Mouse (Mus musculus) lung, postnatal 0 days (tissue): ENCODE results near the gene Cyp3a44. TPM values are rescaled to one million over a fixed set of nuclear protein-coding genes. Genes with fewer than 3 reads are reported as not detected.
"Not testable (repeated sequence)": the region's sequence is repeated elsewhere in the genome, so short reads cannot be mapped to it uniquely, and the experiment has no call there.

Source experiments
- ATAC-seq: fragments of 200-750 bp; cut with Nextera tagmentation; 2 replicates; pipeline ENCODE4 v1.8.0; 2017; ENCODE audit warnings: moderate library complexity
- DNase-seq: peaks from one replicate; pipeline ENCODE4 v3.0.0-alpha.2; 2016; ENCODE audit warnings: low spot score
- H3K27ac ChIP-seq: fragments of 300-500 bp; sonication (generic); 2 replicates; pipeline ENCODE4 v1.5.1; 2014; ENCODE audit warnings: antibody characterized with exemption, mild to moderate bottlenecking, low read length, mixed read lengths
- H3K27me3 ChIP-seq: fragments of 300-500 bp; sonication (generic); replicated peaks from 2 replicates; pipeline ENCODE4 v1.6.1; 2014; ENCODE audit warnings: low read length, mixed read lengths; ENCODE audit not compliant: insufficient read depth
- H3K36me3 ChIP-seq: fragments of 300-500 bp; sonication (generic); 2 replicates; pipeline ENCODE4 v1.6.1; 2014; ENCODE audit warnings: low read length, mixed read lengths; ENCODE audit not compliant: insufficient read depth
- H3K4me1 ChIP-seq: fragments of 300-500 bp; sonication (generic); 2 replicates; pipeline ENCODE4 v1.6.1; 2014; ENCODE audit warnings: antibody characterized with exemption, low read depth, low read length, mixed read lengths; ENCODE audit not compliant: insufficient read depth
- H3K4me2 ChIP-seq: fragments of 300-500 bp; sonication (generic); replicated peaks from 2 replicates; pipeline ENCODE4 v1.6.1; 2014; ENCODE audit warnings: low read depth, mild to moderate bottlenecking, low read length, moderate library complexity, mixed read lengths
- H3K4me3 ChIP-seq: fragments of 300-500 bp; sonication (generic); 2 replicates; pipeline ENCODE4 v1.5.1; 2014; ENCODE audit warnings: low read depth, low read length
- H3K9ac ChIP-seq: fragments of 300-500 bp; sonication (generic); replicated peaks from 2 replicates; pipeline ENCODE4 v1.6.1; 2014; ENCODE audit warnings: low read depth, mild to moderate bottlenecking
- H3K9me3 ChIP-seq: fragments of 300-500 bp; sonication (generic); 2 replicates; pipeline ENCODE4 v1.6.1; 2016; ENCODE audit warnings: low read length, mixed read lengths
- WGBS: fragments of 180-500 bp; shearing (Covaris S2); extraction: QIAGEN DNeasy Blood & Tissue Kit; methylation state at CpG from one replicate; pipeline ENCODE4 v1.1.7; 2014; 5-methylcytosine and 5-hydroxymethylcytosine counted together
- polyA plus RNA-seq: library from polyadenylated mRNA; unstranded; fragments of >200 nt; fragmentation: Nextera tagmentation; extraction: Ambion mirVana; gene quantifications from 2 replicates; pipeline ENCODE4 v1.2.1, GENCODE M21; 2015

Gene Cyp3a44
- polyA plus RNA-seq: not detected in 2 replicates

- H3K4me2 ChIP-seq, H3K4me3 ChIP-seq, H3K9me3 ChIP-seq, ATAC-seq, H3K27ac ChIP-seq, DNase-seq, H3K4me1 ChIP-seq, H3K36me3 ChIP-seq, H3K9ac ChIP-seq, H3K27me3 ChIP-seq: not testable (repeated sequence)
- 60% methylated on average over 2 of the region's 2 CpGs for WGBS
Observed at GRCm38 (mm10) chr5:145805796-145806195, at the start of gene Cyp3a44. TSS of gene Cyp3a44 (minus strand) at chr5:145805874.

- not testable (repeated sequence) for H3K9me3 ChIP-seq, H3K4me1 ChIP-seq, H3K27ac ChIP-seq, H3K36me3 ChIP-seq, ATAC-seq, DNase-seq, H3K27me3 ChIP-seq, H3K4me3 ChIP-seq, H3K9ac ChIP-seq, H3K4me2 ChIP-seq
Observed at GRCm38 (mm10) chr5:145800229-145800628, 5.4 kb downstream of the Cyp3a44 start.

DNA sequence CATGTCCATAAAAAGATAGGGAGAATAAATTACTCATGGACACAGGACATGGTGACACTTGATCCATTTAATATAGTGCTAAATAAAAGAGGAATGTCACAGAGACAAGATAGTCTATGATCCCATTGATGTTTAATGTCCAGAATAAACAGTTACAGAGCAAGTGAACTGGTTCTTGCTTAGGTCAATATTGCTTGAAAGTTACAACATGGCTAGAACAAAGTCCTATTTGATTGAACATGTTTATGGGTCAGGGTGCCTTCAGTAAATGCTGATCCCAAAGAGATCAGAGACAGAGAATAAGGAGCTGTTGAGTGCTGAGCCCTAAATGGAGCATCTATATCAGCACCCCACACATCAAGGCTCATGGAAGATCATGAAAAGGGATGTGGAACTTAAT is 12.4 kb downstream of the Cyp3a44 start:
- ATAC-seq: not testable (repeated sequence)

DNA sequence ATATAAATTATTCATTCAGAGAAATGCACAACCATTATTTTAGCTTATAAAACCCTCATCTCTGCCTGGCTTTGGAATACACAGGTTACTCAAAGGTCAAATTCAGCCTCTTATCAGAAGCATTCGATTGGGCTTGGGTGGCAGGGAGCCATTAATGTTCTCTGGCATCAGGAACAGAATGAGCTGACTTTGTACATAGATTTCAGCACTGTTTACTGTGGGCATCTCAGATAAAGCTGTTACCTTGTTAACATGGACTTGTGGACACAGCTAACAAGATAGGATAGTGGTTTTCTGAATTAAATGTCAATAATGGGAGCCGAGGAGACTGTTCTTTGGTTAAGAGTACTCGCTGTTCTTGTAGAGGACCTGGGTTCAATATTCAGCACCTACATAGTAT is 68.2 kb downstream of the Cyp3a44 start:
- H3K27ac ChIP-seq, H3K27me3 ChIP-seq, H3K4me1 ChIP-seq, H3K4me2 ChIP-seq, H3K4me3 ChIP-seq, H3K36me3 ChIP-seq, H3K9me3 ChIP-seq, DNase-seq, H3K9ac ChIP-seq, ATAC-seq: not testable (repeated sequence)
- WGBS: 66% methylated on average over 3 of the region's 3 CpGs

More for the DNA sequence above, 12.4 kb downstream of the Cyp3a44 start:
- H3K4me3 ChIP-seq, H3K27ac ChIP-seq, H3K27me3 ChIP-seq, H3K4me2 ChIP-seq, H3K9ac ChIP-seq, DNase-seq, H3K36me3 ChIP-seq, H3K9me3 ChIP-seq, H3K4me1 ChIP-seq: not testable (repeated sequence)

Other genes with a start within 250 kb of the Cyp3a44 start
- gene Cyp3a41b, start 221.1 kb downstream of the Cyp3a44 start, polyA plus RNA-seq: not detected in 2 replicates
- not detected in 2 replicates for gene Cyp3a41a, start 85.7 kb downstream of the Cyp3a44 start, polyA plus RNA-seq
- gene Cyp3a11, start 74.1 kb upstream of the Cyp3a44 start, polyA plus RNA-seq: 0.05 TPM in 1 of 2 replicates, not detected in the other
- 0.08 TPM in 1 of 2 replicates, not detected in the other for gene Cyp3a25, start 203.7 kb upstream of the Cyp3a44 start, polyA plus RNA-seq